Mouse (Mus musculus): ENCODE results near the gene Gpld1.

Gpld1 gene

GRCm38 (mm10) chr13:25020540-25020892 is 77.6 kb downstream of the Gpld1 start:
- DNase-seq (ENCODE audit: low read depth) = no peak

GRCm38 (mm10) chr13:25022386-25022785 is 79.4 kb downstream of the Gpld1 start:
- DNase-seq (ENCODE audit: low read depth) = no peak

GRCm38 (mm10) chr13:25023129-25023528 is 80.2 kb downstream of the Gpld1 start:
- no peak for DNase-seq (ENCODE audit: low read depth)

- peak; percentile 69 for DNase-seq (ENCODE audit: low read depth)
These were observed 81.7 kb downstream of the Gpld1 start for GRCm38 (mm10) chr13:25024655-25025054.

- DNase-seq (ENCODE audit: low read depth) = no peak
These were observed 83.6 kb downstream of the Gpld1 start for GRCm38 (mm10) chr13:25026409-25027113.

- no peak for DNase-seq (ENCODE audit: low read depth)
These were observed 84.1 kb downstream of the Gpld1 start for GRCm38 (mm10) chr13:25027114-25027425.

- no peak for DNase-seq (ENCODE audit: low read depth)
These were observed 96.5 kb downstream of the Gpld1 start for GRCm38 (mm10) chr13:25039488-25039887.
